Mouse (Mus musculus) ES-E14 (cell line): Measurements from ENCODE around the gene Mrpl20.

Experiments
- CHD2 ChIP-seq: IDR thresholded peaks from 2 replicates; pipeline ENCODE4 v1.6.1; 2014; ENCODE audit warnings: mild to moderate bottlenecking, low read depth, low read length, inconsistent platforms
- HCFC1 ChIP-seq: IDR thresholded peaks from 2 replicates; pipeline ENCODE4 v1.6.1; 2012; ENCODE audit warnings: low read length, inconsistent platforms, borderline replicate concordance; ENCODE audit not compliant: insufficient read depth

DNA sequence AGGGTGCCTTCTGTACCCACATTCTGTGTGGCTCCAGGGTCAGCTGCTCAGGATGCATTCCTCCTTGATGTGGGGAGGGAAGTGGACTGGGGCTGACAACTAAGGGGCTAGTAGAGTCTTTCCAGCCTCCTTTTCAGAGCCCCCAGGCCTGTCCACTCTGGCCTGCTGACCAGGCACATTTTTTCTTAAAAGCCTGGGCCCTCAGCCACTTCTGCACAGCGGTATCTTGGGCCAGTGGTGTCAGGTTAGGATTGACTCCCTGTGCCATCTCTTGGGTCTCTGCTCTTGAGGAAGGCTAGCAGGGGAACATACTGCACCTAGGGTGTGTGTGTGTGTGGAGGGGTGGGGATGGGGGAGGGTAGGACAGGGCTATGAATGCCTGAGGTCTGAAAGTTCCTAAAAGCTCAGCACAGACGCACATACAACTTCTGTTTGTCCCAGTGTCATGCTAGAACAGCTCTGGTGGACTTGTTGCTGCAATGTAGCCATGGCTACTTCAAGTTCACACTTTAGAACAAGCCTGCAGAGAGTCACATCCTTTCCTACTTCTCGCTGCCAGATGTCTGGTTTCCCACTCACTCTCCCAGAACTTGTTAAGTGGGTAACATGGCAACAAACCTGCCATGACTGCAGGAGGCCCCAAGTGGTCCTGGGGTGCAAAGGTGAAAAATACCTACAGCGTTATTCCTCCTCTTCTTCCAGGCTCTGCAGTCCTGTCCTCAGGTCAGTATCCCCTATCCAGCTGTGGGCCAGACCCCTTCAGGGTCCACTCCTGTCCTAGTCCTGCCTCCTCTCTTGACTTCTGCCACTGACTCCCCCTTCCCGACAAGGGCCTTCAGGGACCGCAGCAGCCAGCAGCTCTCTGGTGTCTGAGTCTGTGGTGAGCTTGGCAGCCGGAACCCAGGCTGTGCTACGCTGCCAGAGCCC lies 37.7 kb downstream of the Mrpl20 start:
- no peak for TF ChIP-seq HCFC1
- TF ChIP-seq CHD2: no peak
